Mouse (Mus musculus) frontal cortex, postnatal 14 days (tissue): ENCODE results near the gene Tgfb3.

Source experiments
- DNase-seq, 2 experiments: peaks; one replicate each; pipeline ENCODE4 v3.0.0; 2022; ENCODE audit warnings: low spot score in 2 of 2

The Tgfb3 gene

GRCm38 (mm10) chr12:86078553-86079201 lies at the start of gene Tgfb3:
TSS of gene Tgfb3 (minus strand) at chr12:86079041.
- DNase-seq: no peak

GRCm38 (mm10) chr12:86128122-86128521 lies 49.3 kb upstream of the Tgfb3 start:
- no peak for DNase-seq

GRCm38 (mm10) chr12:86124016-86124415 lies 45.2 kb upstream of the Tgfb3 start:
- DNase-seq: no peak

GRCm38 (mm10) chr12:86116295-86116835 lies 37.5 kb upstream of the Tgfb3 start:
- no peak for DNase-seq

- no peak for DNase-seq
These were observed 31.8 kb upstream of the Tgfb3 start for GRCm38 (mm10) chr12:86110637-86111036.

- DNase-seq: no peak
These were observed 30.7 kb upstream of the Tgfb3 start for GRCm38 (mm10) chr12:86109531-86109930.

- DNase-seq: no peak
These were observed 28.8 kb upstream of the Tgfb3 start for GRCm38 (mm10) chr12:86107645-86108044.

- DNase-seq: no peak
These were observed 27.2 kb upstream of the Tgfb3 start for GRCm38 (mm10) chr12:86106086-86106485.

GRCm38 (mm10) chr12:86105546-86105945 lies 26.7 kb upstream of the Tgfb3 start:
- no peak for DNase-seq

GRCm38 (mm10) chr12:86104297-86104696 lies 25.5 kb upstream of the Tgfb3 start:
- no peak for DNase-seq

GRCm38 (mm10) chr12:86103852-86104251 lies 25.0 kb upstream of the Tgfb3 start:
- DNase-seq: no peak

GRCm38 (mm10) chr12:86103391-86103790 lies 24.6 kb upstream of the Tgfb3 start:
- no peak for DNase-seq

- DNase-seq: no peak
These were observed 23.8 kb upstream of the Tgfb3 start for GRCm38 (mm10) chr12:86102686-86103085.

GRCm38 (mm10) chr12:86100711-86101110 lies 21.9 kb upstream of the Tgfb3 start:
- no peak for DNase-seq

- no peak for DNase-seq
These were observed 18.9 kb upstream of the Tgfb3 start for GRCm38 (mm10) chr12:86097781-86098180.

- DNase-seq: no peak
These were observed 17.0 kb upstream of the Tgfb3 start for GRCm38 (mm10) chr12:86095806-86096205.

- no peak for DNase-seq
These were observed 15.2 kb upstream of the Tgfb3 start for GRCm38 (mm10) chr12:86094075-86094474.

GRCm38 (mm10) chr12:86091601-86092132 lies 12.8 kb upstream of the Tgfb3 start:
- DNase-seq: no peak

GRCm38 (mm10) chr12:86090764-86091163 lies 11.9 kb upstream of the Tgfb3 start:
- no peak for DNase-seq

- no peak for DNase-seq
These were observed 9.2 kb upstream of the Tgfb3 start for GRCm38 (mm10) chr12:86088042-86088441.

GRCm38 (mm10) chr12:86086550-86086949 lies 7.7 kb upstream of the Tgfb3 start:
- peak in 1 of 2 experiments; percentile 23 for DNase-seq

- DNase-seq: peak in 1 of 2 experiments; percentile 33
These were observed 7.0 kb upstream of the Tgfb3 start for GRCm38 (mm10) chr12:86085873-86086272.

- DNase-seq: peak; percentile 55 to 78
These were observed 3.7 kb upstream of the Tgfb3 start, which contains the start of gene Ift43 for GRCm38 (mm10) chr12:86082481-86083012. TSS of gene Ift43 (plus strand) at chr12:86082541.
